Mouse (Mus musculus): ENCODE measurements at regions not wholly inside any gene's neighbourhood (a gene's known extent, or its start where the extent isn't known, plus 50 kb on each side); places are given as distances from the start of the nearest gene placed in this dataset.

GRCm38 (mm10) chr9:68486646-68487045 is 166.9 kb upstream of the Rora start:
- TF ChIP-seq CTCF (conservative IDR thresholded peaks at IDR 0.05; ENCODE audit: low read length), result no peak
- no peak for TF ChIP-seq POU5F1 (IDR thresholded peaks at IDR 0.05; ENCODE audit: borderline replicate concordance, low read length)
- no peak for TF ChIP-seq NANOG (IDR thresholded peaks at IDR 0.05; ENCODE audit: borderline replicate concordance, low read length)
